Mouse (Mus musculus): Measurements from ENCODE around the gene Nbas. TPM values are rescaled to one million over a fixed set of nuclear protein-coding genes. Genes with fewer than 3 reads are reported as not detected.

Nbas gene
- polyA plus RNA-seq, 1 experiment from 2014 or later: 11.4 TPM

- ATAC-seq (replicated peaks; ENCODE audit: insufficient number of reproducible peaks, low FRiP score, low TSS enrichment): no peak
- H3K4me3 ChIP-seq (ENCODE audit: low read depth, low read length): no peak overlapping the region
These were observed 333.5 kb downstream of the Nbas start for GRCm38 (mm10) chr12:13602414-13602813.

DNA sequence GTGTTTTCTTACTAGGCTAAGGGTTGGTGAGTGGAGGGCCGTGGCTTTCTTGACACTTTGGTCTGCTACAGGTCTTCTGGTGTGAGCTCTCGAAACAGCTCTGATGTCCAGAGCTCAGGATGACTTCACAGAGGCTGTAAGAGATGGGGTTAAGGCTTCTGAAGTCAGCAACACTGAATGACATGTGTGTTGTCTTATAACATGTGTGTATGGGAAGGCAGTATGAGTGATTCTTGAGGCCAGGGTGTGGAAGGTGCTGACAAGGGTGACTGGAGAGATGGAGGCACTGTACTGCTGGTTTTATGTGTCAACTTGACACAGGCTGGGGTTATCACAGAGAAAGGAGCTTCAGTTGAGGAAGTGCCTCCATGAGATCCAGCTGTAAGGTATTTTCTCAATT lies 338.1 kb downstream of the Nbas start:
- H3K27me3 ChIP-seq (ENCODE audit: control insufficient read depth, insufficient read depth, low read length): no peaks in the 10 kb centered on the region
- H3K27ac ChIP-seq (ENCODE audit: low read depth, low read length): no peak overlapping the region
- no peaks in the 10 kb centered on the region for H3K4me1 ChIP-seq (ENCODE audit: control insufficient read depth, insufficient read depth, low read length)
- no peak overlapping the region for H3K9ac ChIP-seq (ENCODE audit: low read depth, low read length)
- ATAC-seq (replicated peaks; ENCODE audit: insufficient number of reproducible peaks, low FRiP score, low TSS enrichment): no peak
- H3K4me2 ChIP-seq: no peak overlapping the region
- 71% methylated on average over 2 of the region's 2 CpGs for WGBS (ENCODE audit: insufficient replicate concordance)
- H3K36me3 ChIP-seq (ENCODE audit: control insufficient read depth, insufficient read depth, low read length): no peaks in the 10 kb centered on the region
- H3K9me3 ChIP-seq (replicated peaks; ENCODE audit: control insufficient read depth, low read length): no peaks in the 10 kb centered on the region
- no peak overlapping the region for H3K4me3 ChIP-seq (ENCODE audit: low read depth, low read length)

More at GRCm38 (mm10) chr12:13602414-13602813, 333.5 kb downstream of the Nbas start:
- H3K4me2 ChIP-seq: no peak overlapping the region
- no peaks in the 10 kb centered on the region for H3K9me3 ChIP-seq (replicated peaks; ENCODE audit: control insufficient read depth, low read length)
- no peak overlapping the region for H3K27ac ChIP-seq (ENCODE audit: low read depth, low read length)
- no peaks in the 10 kb centered on the region for H3K4me1 ChIP-seq (ENCODE audit: control insufficient read depth, insufficient read depth, low read length)
- H3K27me3 ChIP-seq (ENCODE audit: control insufficient read depth, insufficient read depth, low read length): no peaks in the 10 kb centered on the region
- no peak overlapping the region for H3K9ac ChIP-seq (ENCODE audit: low read depth, low read length)
- no peaks in the 10 kb centered on the region for H3K36me3 ChIP-seq (ENCODE audit: control insufficient read depth, insufficient read depth, low read length)

- ATAC-seq (replicated peaks; ENCODE audit: insufficient number of reproducible peaks, low FRiP score, low TSS enrichment): no peak
- H3K27ac ChIP-seq (ENCODE audit: low read depth, low read length): no peak overlapping the region
- H3K36me3 ChIP-seq (ENCODE audit: control insufficient read depth, insufficient read depth, low read length): no peaks in the 10 kb centered on the region
- 82% methylated on average over 11 of the region's 11 CpGs for WGBS (ENCODE audit: insufficient replicate concordance)
- no peaks in the 10 kb centered on the region for H3K4me1 ChIP-seq (ENCODE audit: control insufficient read depth, insufficient read depth, low read length)
- H3K9ac ChIP-seq (ENCODE audit: low read depth, low read length): no peak overlapping the region
- H3K4me3 ChIP-seq (ENCODE audit: low read depth, low read length): no peak overlapping the region
- no peaks in the 10 kb centered on the region for H3K9me3 ChIP-seq (replicated peaks; ENCODE audit: control insufficient read depth, low read length)
- no peak overlapping the region for H3K4me2 ChIP-seq
- no peaks in the 10 kb centered on the region for H3K27me3 ChIP-seq (ENCODE audit: control insufficient read depth, insufficient read depth, low read length)
These were observed 340.1 kb downstream of the Nbas start for GRCm38 (mm10) chr12:13609027-13609426.

- no peaks in the 10 kb centered on the region for H3K4me1 ChIP-seq (ENCODE audit: control insufficient read depth, insufficient read depth, low read length)
- no peak overlapping the region for H3K4me3 ChIP-seq (ENCODE audit: low read depth, low read length)
- 13% methylated on average over 2 of the region's 2 CpGs for WGBS (ENCODE audit: insufficient replicate concordance)
- H3K9me3 ChIP-seq (replicated peaks; ENCODE audit: control insufficient read depth, low read length): no peaks in the 10 kb centered on the region
- no peaks in the 10 kb centered on the region for H3K36me3 ChIP-seq (ENCODE audit: control insufficient read depth, insufficient read depth, low read length)
- H3K4me2 ChIP-seq: no peak overlapping the region
- no peak overlapping the region for H3K27ac ChIP-seq (ENCODE audit: low read depth, low read length)
- ATAC-seq (replicated peaks; ENCODE audit: insufficient number of reproducible peaks, low FRiP score, low TSS enrichment): no peak
- no peaks in the 10 kb centered on the region for H3K27me3 ChIP-seq (ENCODE audit: control insufficient read depth, insufficient read depth, low read length)
- H3K9ac ChIP-seq (ENCODE audit: low read depth, low read length): no peak overlapping the region
These were observed 344.1 kb downstream of the Nbas start for GRCm38 (mm10) chr12:13613041-13613440.

GRCm38 (mm10) chr12:13615661-13616060 lies 346.7 kb downstream of the Nbas start:
- Histone ChIP-seq H3K9ac (ENCODE audit: low read depth, low read length) (no peak overlapping the region), H3K4me3 (ENCODE audit: low read depth, low read length) (no peak overlapping the region), H3K27me3 (ENCODE audit: control insufficient read depth, insufficient read depth, low read length) (no peaks in the 10 kb centered on the region), H3K4me1 (ENCODE audit: control insufficient read depth, insufficient read depth, low read length) (no peaks in the 10 kb centered on the region), H3K9me3 (replicated peaks; ENCODE audit: control insufficient read depth, low read length) (no peaks in the 10 kb centered on the region), H3K36me3 (ENCODE audit: control insufficient read depth, insufficient read depth, low read length) (no peaks in the 10 kb centered on the region), H3K4me2 (no peak overlapping the region), H3K27ac (ENCODE audit: low read depth, low read length) (no peak overlapping the region)
- 80% methylated on average over 7 of the region's 7 CpGs for WGBS (ENCODE audit: insufficient replicate concordance)
- no peak for ATAC-seq (replicated peaks; ENCODE audit: insufficient number of reproducible peaks, low FRiP score, low TSS enrichment)

- WGBS (ENCODE audit: insufficient replicate concordance): 82% methylated on average over 15 of the region's 15 CpGs
- no peak overlapping the region for H3K4me3 ChIP-seq (ENCODE audit: low read depth, low read length)
- no peak for ATAC-seq (replicated peaks; ENCODE audit: insufficient number of reproducible peaks, low FRiP score, low TSS enrichment)
- H3K27ac ChIP-seq (ENCODE audit: low read depth, low read length): no peak overlapping the region
- no peaks in the 10 kb centered on the region for H3K4me1 ChIP-seq (ENCODE audit: control insufficient read depth, insufficient read depth, low read length)
- no peaks in the 10 kb centered on the region for H3K27me3 ChIP-seq (ENCODE audit: control insufficient read depth, insufficient read depth, low read length)
- H3K9ac ChIP-seq (ENCODE audit: low read depth, low read length): no peak overlapping the region
- no peaks in the 10 kb centered on the region for H3K9me3 ChIP-seq (replicated peaks; ENCODE audit: control insufficient read depth, low read length)
- no peaks in the 10 kb centered on the region for H3K36me3 ChIP-seq (ENCODE audit: control insufficient read depth, insufficient read depth, low read length)
- no peak overlapping the region for H3K4me2 ChIP-seq
These were observed 353.4 kb downstream of the Nbas start for GRCm38 (mm10) chr12:13622150-13622822.

DNA sequence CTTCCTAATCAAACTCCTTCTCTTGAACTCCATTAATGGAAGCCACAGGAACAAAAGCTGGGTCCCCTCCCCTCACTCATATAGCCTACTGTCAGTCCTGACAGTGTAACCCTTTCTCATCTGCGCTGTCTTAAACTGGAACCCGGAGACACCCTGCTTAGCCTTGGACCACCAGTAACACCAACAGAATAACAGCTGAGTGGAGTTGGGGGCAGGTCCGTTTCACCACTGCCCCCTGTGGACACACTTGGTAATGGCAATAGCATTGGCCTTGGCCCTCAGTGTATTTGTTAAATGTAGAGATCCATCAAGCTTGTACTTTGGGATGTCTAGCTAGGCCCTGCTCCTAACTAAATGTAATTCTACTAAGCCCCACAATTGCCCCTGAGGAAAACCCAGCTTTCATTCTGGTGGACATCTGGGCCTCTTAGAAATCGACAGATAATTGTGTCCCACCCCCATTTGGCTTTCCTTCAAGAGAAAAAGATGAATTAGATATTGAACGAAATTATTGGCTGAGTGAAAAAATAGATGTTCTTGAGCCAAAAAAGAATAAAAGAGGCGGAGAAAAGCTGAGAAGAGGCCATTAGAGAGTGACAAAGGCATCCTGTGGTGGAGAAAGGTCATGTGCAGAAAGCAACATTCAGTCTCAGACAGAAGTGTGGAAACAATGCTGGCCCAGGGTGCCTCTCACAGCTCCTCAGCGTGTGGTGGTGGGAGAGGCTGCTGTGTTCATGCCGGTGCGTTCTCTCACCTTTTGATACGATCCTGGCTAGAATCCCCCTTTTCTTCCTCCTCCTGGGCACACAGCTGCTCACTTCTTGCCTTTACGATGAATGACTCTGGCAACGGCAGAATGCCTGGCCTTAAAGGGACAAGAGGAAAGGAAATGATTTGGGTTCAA lies 358.1 kb downstream of the Nbas start:
- H3K9me3 ChIP-seq (replicated peaks; ENCODE audit: control insufficient read depth, low read length): no peaks in the 10 kb centered on the region
- H3K4me2 ChIP-seq: no peak overlapping the region
- no peak overlapping the region for H3K27ac ChIP-seq (ENCODE audit: low read depth, low read length)
- WGBS (ENCODE audit: insufficient replicate concordance): 59% methylated on average over 12 of the region's 12 CpGs
- H3K4me1 ChIP-seq (ENCODE audit: control insufficient read depth, insufficient read depth, low read length): no peaks in the 10 kb centered on the region
- no peaks in the 10 kb centered on the region for H3K27me3 ChIP-seq (ENCODE audit: control insufficient read depth, insufficient read depth, low read length)
- no peak overlapping the region for H3K9ac ChIP-seq (ENCODE audit: low read depth, low read length)
- H3K4me3 ChIP-seq (ENCODE audit: low read depth, low read length): no peak overlapping the region
- no peak for ATAC-seq (replicated peaks; ENCODE audit: insufficient number of reproducible peaks, low FRiP score, low TSS enrichment)
- no peaks in the 10 kb centered on the region for H3K36me3 ChIP-seq (ENCODE audit: control insufficient read depth, insufficient read depth, low read length)
